Mouse (Mus musculus) forebrain, embryonic 15.5 days (tissue): Measurements from ENCODE around the gene Sctr. TPM values are rescaled to one million over a fixed set of nuclear protein-coding genes. Genes with fewer than 3 reads are reported as not detected.

Experiments
- ATAC-seq: fragments of 200-750 bp; cut with Nextera tagmentation; replicated peaks from 2 replicates; pipeline ENCODE4 v1.8.0; 2017; ENCODE audit warnings: mild to moderate bottlenecking, moderate TSS enrichment, moderate library complexity
- H3K27ac ChIP-seq: fragments of 300-500 bp; sonication (generic); replicated peaks from 2 replicates; pipeline ENCODE4 v1.5.1; 2015; ENCODE audit warnings: mild to moderate bottlenecking, inconsistent platforms
- H3K27me3 ChIP-seq: fragments of 300-500 bp; sonication (generic); 2 replicates; pipeline ENCODE4 v1.6.1; 2015; ENCODE audit warnings: inconsistent platforms
- H3K36me3 ChIP-seq: fragments of 300-500 bp; sonication (generic); 2 replicates; pipeline ENCODE4 v1.6.1; 2015; ENCODE audit warnings: mild to moderate bottlenecking, inconsistent platforms
- H3K4me1 ChIP-seq: fragments of 300-500 bp; sonication (generic); 2 replicates; pipeline ENCODE4 v1.6.1; 2015; ENCODE audit warnings: inconsistent platforms
- H3K4me2 ChIP-seq: fragments of 300-500 bp; sonication (generic); replicated peaks from 2 replicates; pipeline ENCODE4 v1.6.1; 2015; ENCODE audit warnings: mild to moderate bottlenecking, inconsistent platforms
- H3K4me3 ChIP-seq: fragments of 300-500 bp; sonication (generic); 2 replicates; pipeline ENCODE4 v1.5.1; 2015; ENCODE audit warnings: mild to moderate bottlenecking, inconsistent platforms
- H3K9ac ChIP-seq: fragments of 300-500 bp; sonication (generic); replicated peaks from 2 replicates; pipeline ENCODE4 v1.6.1; 2015; ENCODE audit warnings: mild to moderate bottlenecking, inconsistent platforms
- H3K9me3 ChIP-seq: fragments of 300-500 bp; sonication (generic); 2 replicates; pipeline ENCODE4 v1.6.1; 2016; ENCODE audit warnings: inconsistent platforms
- WGBS: fragments of 180-500 bp; shearing (Covaris S2); methylation state at CpG from one replicate; pipeline ENCODE4 v1.1.7; 2015; ENCODE audit warnings: mixed read lengths; 5-methylcytosine and 5-hydroxymethylcytosine counted together
- polyA plus RNA-seq: library from polyadenylated mRNA; unstranded; fragments of >200 nt; fragmentation: Nextera tagmentation; extraction: Ambion mirVana; gene quantifications from 2 replicates; pipeline ENCODE4 v1.2.1, GENCODE M21; 2015

Sctr gene
- polyA plus RNA-seq, result 0.43 and 0.52 TPM in 2 replicates

- peak; percentile 80 for ATAC-seq
Measured at GRCm38 (mm10) chr1:120006844-120007790, at the start of gene Sctr. Gene Sctr (plus strand): TSS chr1:120006894.

DNA sequence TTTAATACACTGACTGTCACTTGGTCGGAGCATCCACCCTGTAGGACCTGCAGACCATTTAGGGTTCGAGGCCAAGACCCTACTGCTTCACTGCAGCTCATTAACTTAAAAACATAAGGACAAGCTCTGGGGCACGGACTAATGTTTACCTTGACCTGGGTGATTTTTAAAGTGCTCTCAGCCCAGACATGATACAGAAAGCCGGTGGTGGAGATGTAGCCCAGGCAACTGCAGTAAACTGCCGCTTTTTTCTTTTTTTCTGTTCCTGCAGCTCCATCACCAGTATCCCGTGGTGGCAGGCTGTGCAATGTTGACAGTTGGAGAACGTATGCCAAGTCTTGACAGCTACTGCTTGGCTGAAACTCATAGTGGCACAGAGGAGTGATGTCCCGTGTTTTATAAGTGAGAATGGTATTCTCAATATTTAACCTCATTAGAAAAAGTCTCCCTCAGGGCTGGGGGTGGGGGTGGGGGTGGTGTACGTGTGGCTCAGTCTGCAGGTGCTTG is 48.9 kb upstream of the Sctr start:
- Histone ChIP-seq H3K27me3 (no peaks in the 10 kb centered on the region), H3K9me3 (no peaks in the 10 kb centered on the region), H3K36me3 (no peaks in the 10 kb centered on the region), H3K4me2 (no peak overlapping the region), H3K4me3 (no peak overlapping the region), H3K4me1 (peaks cover 12% of the 10 kb centered on the region; the same call in 1 of the 2 replicates), H3K9ac (no peak overlapping the region), H3K27ac (no peak overlapping the region)
- peak; percentile 74 for ATAC-seq
- 51% methylated on average over 9 of the region's 9 CpGs for WGBS

More at GRCm38 (mm10) chr1:120006844-120007790, at the start of gene Sctr:
- Histone ChIP-seq H3K27me3 (0 out of 2 replicates have a peak, but pooled peaks cover 5% of the 10 kb centered on the region), H3K4me1 (peaks cover 15% of the 10 kb centered on the region), H3K4me3 (peak within 1 kb of the TSS; percentile 44), H3K36me3 (no peaks in the 10 kb centered on the region), H3K4me2 (peak within 1 kb of the TSS; percentile 85), H3K27ac (no peak within 1 kb of the TSS), H3K9ac (peak within 1 kb of the TSS; percentile 44), H3K9me3 (no peaks in the 10 kb centered on the region)
- WGBS, result 2% methylated on average over 39 of the region's 39 CpGs

DNA sequence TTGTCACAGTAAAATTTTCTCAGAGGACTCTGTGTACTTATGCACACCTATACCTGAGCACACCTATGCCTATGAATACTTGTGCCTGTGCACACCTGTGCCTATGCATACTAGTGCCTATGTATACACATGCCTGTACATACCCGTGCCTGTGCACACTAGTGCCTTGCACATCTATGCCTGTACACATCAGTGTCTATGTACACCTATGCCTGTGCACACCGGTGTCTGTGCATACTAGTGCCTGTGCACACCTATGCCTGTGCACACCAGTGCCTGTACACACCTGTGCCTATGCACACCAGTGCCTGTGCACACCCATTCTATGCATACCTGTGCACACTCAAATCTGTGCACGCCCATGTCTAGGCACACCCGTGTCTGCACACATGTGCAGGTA is 47.2 kb upstream of the Sctr start:
- no peak overlapping the region for H3K4me3 ChIP-seq
- 96% methylated on average over 4 of the region's 4 CpGs for WGBS

DNA sequence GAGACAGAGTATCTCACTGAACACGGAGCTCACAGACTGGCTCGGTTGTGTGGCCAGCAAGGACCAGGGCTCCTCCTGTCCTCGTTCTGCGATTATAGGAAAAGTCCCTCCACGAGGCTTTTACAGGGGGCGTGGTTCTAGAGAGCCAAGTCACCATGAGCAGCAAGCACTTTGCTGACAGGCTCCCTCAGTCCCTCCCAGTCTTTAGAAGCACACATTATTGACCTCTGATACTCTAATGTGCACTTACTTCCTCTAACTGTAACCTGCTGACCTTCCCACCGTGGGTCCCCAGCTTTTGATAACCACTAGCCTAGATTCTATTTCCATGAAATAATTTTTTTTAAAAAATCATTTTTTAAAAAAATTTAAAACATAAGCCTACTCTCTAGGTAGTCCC is 46.8 kb upstream of the Sctr start:
- no peak for ATAC-seq
- H3K36me3 ChIP-seq, result no peaks in the 10 kb centered on the region
- no peak overlapping the region for H3K4me2 ChIP-seq
- H3K9me3 ChIP-seq, result no peaks in the 10 kb centered on the region
- H3K27ac ChIP-seq, result no peak overlapping the region
- H3K4me3 ChIP-seq, result no peak overlapping the region
- peaks cover 9% of the 10 kb centered on the region; the same call in 1 of the 2 replicates for H3K4me1 ChIP-seq
- H3K27me3 ChIP-seq, result no peaks in the 10 kb centered on the region
- WGBS, result 68% methylated on average over 7 of the region's 7 CpGs
- H3K9ac ChIP-seq, result no peak overlapping the region

More for the DNA sequence above, 47.2 kb upstream of the Sctr start:
- Histone ChIP-seq H3K9ac (no peak overlapping the region), H3K4me1 (peaks cover 12% of the 10 kb centered on the region; the same call in 1 of the 2 replicates), H3K4me2 (no peak overlapping the region), H3K27ac (no peak overlapping the region), H3K36me3 (no peaks in the 10 kb centered on the region), H3K9me3 (no peaks in the 10 kb centered on the region), H3K27me3 (no peaks in the 10 kb centered on the region)
- no peak; the same call in 1 of the 2 replicates for ATAC-seq

DNA sequence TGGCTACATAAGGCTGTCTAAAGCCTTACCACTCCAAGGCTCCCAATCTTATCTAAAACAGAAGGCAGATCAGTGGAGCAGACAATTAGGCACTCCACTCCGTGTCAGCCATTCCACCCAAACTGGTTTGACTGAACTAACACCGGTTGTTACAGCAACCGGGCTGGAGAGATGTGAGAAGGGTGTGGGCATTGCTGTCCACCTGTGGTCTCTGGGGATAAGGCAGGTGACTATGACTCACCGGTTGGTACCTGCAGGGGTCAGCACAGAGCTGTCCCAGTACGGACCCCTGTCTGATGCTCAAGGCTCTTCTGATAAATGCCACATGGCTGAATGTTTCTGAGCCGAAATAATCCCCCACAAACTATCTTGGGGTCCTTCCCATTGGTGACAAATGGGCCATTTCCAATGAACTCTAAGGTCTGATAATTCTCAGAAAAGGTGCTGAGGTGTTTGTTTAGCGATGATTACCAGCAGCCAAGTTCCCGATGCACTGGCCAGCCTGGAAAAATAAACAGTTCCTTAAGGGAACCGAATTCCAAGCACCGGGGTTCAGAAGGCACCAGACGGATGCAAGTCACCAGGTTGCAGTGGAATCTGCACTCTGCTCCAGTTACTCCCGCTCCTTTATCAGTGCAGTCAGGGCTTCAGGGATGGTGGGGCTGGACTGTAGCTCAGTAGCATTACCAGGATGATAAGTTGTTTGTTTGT is 40.7 kb upstream of the Sctr start:
- Histone ChIP-seq H3K27me3 (no peaks in the 10 kb centered on the region), H3K4me1 (no peaks in the 10 kb centered on the region), H3K27ac (no peak overlapping the region), H3K4me3 (no peak overlapping the region), H3K9me3 (no peaks in the 10 kb centered on the region), H3K4me2 (no peak overlapping the region), H3K9ac (no peak overlapping the region), H3K36me3 (no peaks in the 10 kb centered on the region)
- 62% methylated on average over 12 of the region's 12 CpGs for WGBS
- no peak for ATAC-seq

- ATAC-seq, result no peak
- H3K9ac ChIP-seq, result no peak overlapping the region
- no peaks in the 10 kb centered on the region for H3K27me3 ChIP-seq
- H3K4me1 ChIP-seq, result no peaks in the 10 kb centered on the region
- H3K9me3 ChIP-seq, result no peaks in the 10 kb centered on the region
- H3K4me2 ChIP-seq, result no peak overlapping the region
- no peak overlapping the region for H3K27ac ChIP-seq
- no peaks in the 10 kb centered on the region for H3K36me3 ChIP-seq
- H3K4me3 ChIP-seq, result no peak overlapping the region
- 51% methylated on average over 4 of the region's 4 CpGs for WGBS
Measured at GRCm38 (mm10) chr1:119973117-119973516, 33.6 kb upstream of the Sctr start.

DNA sequence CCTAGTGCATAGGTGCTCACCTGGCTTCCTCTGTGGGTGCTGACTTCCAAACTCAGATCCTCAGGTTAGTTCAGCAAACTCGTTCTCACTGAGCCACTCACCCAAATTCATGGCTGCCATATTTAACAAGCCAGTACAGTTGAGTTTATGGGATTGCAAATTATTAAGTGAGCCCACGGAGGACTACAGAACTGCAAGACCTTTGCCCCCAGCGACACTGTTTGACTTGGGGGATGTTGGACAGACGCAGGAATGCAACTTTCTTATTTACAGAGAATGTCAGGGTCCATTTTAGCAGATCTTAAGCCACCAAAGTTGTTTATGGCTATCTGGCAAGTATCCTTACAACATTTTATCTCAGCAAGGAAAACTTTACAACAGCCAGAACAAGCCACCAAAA is 31.6 kb upstream of the Sctr start:
- no peaks in the 10 kb centered on the region for H3K36me3 ChIP-seq
- 87% methylated on average over 4 of the region's 4 CpGs for WGBS
- H3K27ac ChIP-seq, result no peak overlapping the region
- H3K9ac ChIP-seq, result no peak overlapping the region
- no peaks in the 10 kb centered on the region for H3K27me3 ChIP-seq
- no peak for ATAC-seq
- no peak overlapping the region for H3K4me3 ChIP-seq
- no peaks in the 10 kb centered on the region for H3K4me1 ChIP-seq
- H3K4me2 ChIP-seq, result no peak overlapping the region
- peaks cover 1% of the 10 kb centered on the region for H3K9me3 ChIP-seq

DNA sequence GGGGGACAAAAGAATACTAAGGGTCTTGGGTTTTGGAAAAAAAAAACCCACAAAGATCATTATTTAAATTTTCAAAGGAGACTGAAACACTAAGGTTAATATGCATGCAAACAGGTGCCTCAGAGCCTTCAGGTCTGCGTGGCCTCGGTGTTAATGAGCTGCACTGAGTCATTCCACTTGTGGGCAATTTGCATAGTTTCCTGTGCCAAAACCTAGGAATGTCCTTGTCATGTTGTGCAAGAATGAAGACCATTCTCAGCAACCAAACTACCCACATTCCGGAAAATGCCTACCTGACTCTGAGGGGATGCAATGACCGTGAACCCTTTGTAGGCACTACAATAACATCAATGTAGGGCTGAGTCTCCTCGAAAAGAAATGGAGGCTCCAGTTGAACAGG is 20.1 kb upstream of the Sctr start:
- Histone ChIP-seq H3K27me3 (no peaks in the 10 kb centered on the region), H3K36me3 (no peaks in the 10 kb centered on the region), H3K4me3 (no peak overlapping the region), H3K4me2 (no peak overlapping the region), H3K9ac (no peak overlapping the region), H3K9me3 (no peaks in the 10 kb centered on the region), H3K27ac (no peak overlapping the region), H3K4me1 (no peaks in the 10 kb centered on the region)
- ATAC-seq, result no peak
- 65% methylated on average over 5 of the region's 5 CpGs for WGBS

GRCm38 (mm10) chr1:119996798-119997581 is 9.7 kb upstream of the Sctr start, which contains the start of gene Cfap221:
Gene Cfap221 (minus strand): TSS chr1:119997234.
- WGBS, result 5% methylated on average over 30 of the region's 30 CpGs
- peak; percentile 86 for ATAC-seq
- no peak within 1 kb of the TSS for H3K9ac ChIP-seq

DNA sequence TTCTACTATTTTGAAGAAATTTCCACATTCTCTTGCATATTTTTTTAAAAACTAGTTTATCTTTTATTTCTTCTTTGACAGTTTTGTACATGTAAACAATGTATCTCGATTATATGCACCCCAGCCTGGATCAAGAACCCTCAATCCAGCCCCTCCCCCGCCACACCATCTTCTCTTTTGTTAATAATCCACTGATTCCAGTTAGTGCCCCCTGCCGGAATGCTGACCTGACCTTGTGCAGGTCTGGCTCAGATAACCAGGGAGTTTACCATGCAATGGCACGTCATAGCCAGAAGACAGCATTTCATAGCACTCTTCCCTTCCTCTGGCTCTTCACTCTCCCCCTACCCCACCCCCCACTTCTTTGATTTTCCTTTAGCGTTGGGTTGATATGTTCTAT is 9.1 kb upstream of the Sctr start:
- H3K4me2 ChIP-seq, result peak overlapping the region; percentile 75
- H3K9ac ChIP-seq, result no peak overlapping the region
- H3K27ac ChIP-seq, result no peak overlapping the region
- no peaks in the 10 kb centered on the region for H3K27me3 ChIP-seq
- no peaks in the 10 kb centered on the region for H3K36me3 ChIP-seq
- peak overlapping the region; percentile 40 for H3K4me3 ChIP-seq
- H3K4me1 ChIP-seq, result peaks cover 8% of the 10 kb centered on the region
- no peak for ATAC-seq
- 29% methylated on average over 5 of the region's 5 CpGs for WGBS
- H3K9me3 ChIP-seq, result no peaks in the 10 kb centered on the region

More at GRCm38 (mm10) chr1:119996798-119997581, 9.7 kb upstream of the Sctr start, which contains the start of gene Cfap221:
- Histone ChIP-seq H3K36me3 (no peaks in the 10 kb centered on the region), H3K27me3 (no peaks in the 10 kb centered on the region), H3K9me3 (no peaks in the 10 kb centered on the region), H3K4me2 (peak within 1 kb of the TSS; percentile 75), H3K4me3 (peak within 1 kb of the TSS; percentile 40), H3K27ac (no peak within 1 kb of the TSS), H3K4me1 (peaks cover 8% of the 10 kb centered on the region)

DNA sequence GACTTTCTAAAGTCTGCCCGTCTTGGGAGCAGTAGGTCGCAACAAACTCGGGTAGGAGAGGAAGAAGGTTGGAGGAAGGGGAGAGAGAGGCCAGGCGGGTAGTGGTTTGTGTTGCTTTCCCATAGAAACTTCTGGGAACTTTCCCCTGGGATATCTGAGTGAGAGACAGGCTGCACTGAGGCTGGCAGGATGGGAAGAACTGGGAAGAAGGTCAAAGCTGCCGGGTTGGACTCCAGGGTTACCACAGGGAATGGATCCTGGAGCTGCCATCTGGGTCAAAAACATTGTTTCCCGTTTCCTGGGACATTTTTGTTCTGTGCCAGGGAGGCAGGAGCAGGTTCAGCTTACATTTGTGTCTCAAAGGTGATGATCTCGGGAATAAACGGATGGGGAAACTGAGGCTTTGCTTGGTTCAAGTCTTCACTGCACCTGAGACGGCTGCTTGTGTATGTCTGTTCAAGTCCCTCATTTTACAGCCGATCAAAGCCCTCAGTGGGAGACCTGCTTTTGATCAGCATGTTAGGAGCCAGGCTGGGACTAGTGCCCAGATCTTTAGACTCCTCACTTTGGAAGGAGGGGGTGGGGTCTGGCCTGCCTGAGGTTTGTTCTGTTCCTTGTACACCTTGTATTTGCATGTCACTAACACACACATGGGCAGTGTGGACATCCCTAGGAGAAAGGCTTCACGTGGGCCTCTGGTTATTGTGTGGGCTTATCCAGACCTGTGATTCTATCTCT is 1.3 kb downstream of the Sctr start:
- H3K27me3 ChIP-seq, result 0 out of 2 replicates have a peak, but pooled peaks cover 5% of the 10 kb centered on the region
- WGBS, result 14% methylated on average over 11 of the region's 11 CpGs

More for the DNA sequence above, 1.3 kb downstream of the Sctr start:
- peaks cover 15% of the 10 kb centered on the region for H3K4me1 ChIP-seq
- peak overlapping the region; percentile 44 for H3K4me3 ChIP-seq
- no peak overlapping the region for H3K9ac ChIP-seq
- ATAC-seq, result no peak
- no peak overlapping the region for H3K27ac ChIP-seq
- no peaks in the 10 kb centered on the region for H3K36me3 ChIP-seq
- H3K4me2 ChIP-seq, result peak overlapping the region; percentile 85
- H3K9me3 ChIP-seq, result no peaks in the 10 kb centered on the region
